Mouse (Mus musculus) ovary, postnatal 14 days (tissue): Measurements from ENCODE around the gene Olfr812.
"Not testable (repeated sequence)": the region's sequence is repeated elsewhere in the genome, so short reads cannot be mapped to it uniquely, and the experiment has no call there.

Experiments used
- DNase-seq: peaks from one replicate; pipeline ENCODE4 v3.0.0; 2022; ENCODE audit warnings: low spot score

Gene Olfr812

GRCm38 (mm10) chr10:129845994-129846393 is at the start of gene Olfr812:
TSS of gene Olfr812 (minus strand) at chr10:129846094.
- DNase-seq: no peak

GRCm38 (mm10) chr10:129885934-129886333 is 40.0 kb upstream of the Olfr812 start:
- DNase-seq: no peak

- not testable (repeated sequence) for DNase-seq
Measured at GRCm38 (mm10) chr10:129885496-129885895, 39.6 kb upstream of the Olfr812 start.

- DNase-seq: not testable (repeated sequence)
Measured at GRCm38 (mm10) chr10:129879751-129880150, 33.9 kb upstream of the Olfr812 start, which contains the start of gene Olfr814. TSS of gene Olfr814 (minus strand) at chr10:129879851.

GRCm38 (mm10) chr10:129855067-129855466 is 9.2 kb upstream of the Olfr812 start, which contains the start of gene Olfr813:
TSS of gene Olfr813 (plus strand) at chr10:129855367.
- no peak for DNase-seq

- DNase-seq: no peak
Measured at GRCm38 (mm10) chr10:129847343-129847742, 1.4 kb upstream of the Olfr812 start.

- no peak for DNase-seq
Measured at GRCm38 (mm10) chr10:129804296-129804695, 41.6 kb downstream of the Olfr812 start, which contains the start of gene Olfr811. TSS of gene Olfr811 (minus strand) at chr10:129804396.

GRCm38 (mm10) chr10:129794817-129795216 is 51.1 kb downstream of the Olfr812 start, which contains the start of gene Olfr810:
TSS of gene Olfr810 (minus strand) at chr10:129794917.
- DNase-seq: no peak
